Mouse (Mus musculus) cerebellum, adult 11-12 months (tissue): ENCODE data around the gene Gm14744.
"Not testable (repeated sequence)": the region's sequence is repeated elsewhere in the genome, so short reads cannot be mapped to it uniquely, and the experiment has no call there.

ENCODE experiments used
- DNase-seq: peaks from one replicate; pipeline ENCODE4 v3.0.0; 2022

Gm14744 gene

DNA sequence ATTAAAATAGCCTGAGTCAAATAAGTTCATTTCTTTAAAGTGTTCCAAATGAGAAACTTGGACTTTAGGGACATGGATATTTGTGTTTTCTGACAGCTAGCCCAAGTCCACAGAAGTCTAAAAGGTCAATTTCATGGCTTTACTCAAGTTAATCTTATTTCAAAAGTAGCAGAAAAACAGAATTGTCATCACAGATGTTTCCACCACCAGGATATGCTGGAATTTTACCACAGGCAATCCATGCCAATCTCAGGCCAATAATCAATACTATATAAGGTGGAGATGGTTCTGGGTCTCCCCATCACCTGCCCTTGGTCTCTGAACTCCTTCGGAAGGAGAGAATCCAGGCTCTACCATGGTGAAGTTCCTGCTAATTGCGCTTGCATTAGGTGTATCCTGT lies at the start of gene Gm14744:
Gm14744 (plus strand) TSS at position 301 of the 400 bp plus-strand sequence.
- not testable (repeated sequence) for DNase-seq

DNA sequence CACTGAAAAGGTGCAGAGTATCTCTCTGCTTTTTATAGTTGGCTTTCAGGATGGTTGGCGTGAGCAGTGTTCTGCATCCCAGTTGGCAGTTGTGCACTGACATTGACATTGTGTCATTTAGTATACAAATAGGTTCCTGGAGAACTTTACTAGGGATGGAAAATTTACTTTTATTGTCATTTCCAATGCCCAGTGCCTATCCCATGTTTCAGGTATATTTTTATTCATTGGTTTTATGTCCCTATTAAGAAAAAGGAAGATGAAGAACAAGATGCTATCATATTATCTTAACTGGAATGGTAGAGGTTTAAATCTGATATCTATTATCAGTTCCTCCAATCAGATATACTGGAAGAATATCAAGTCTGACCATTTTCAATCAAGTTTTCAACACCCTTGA lies 11.0 kb upstream of the Gm14744 start, which contains the start of gene Pbsn:
Pbsn (minus strand) TSS at position 101 of the 400 bp plus-strand sequence.
- DNase-seq, result no peak

DNA sequence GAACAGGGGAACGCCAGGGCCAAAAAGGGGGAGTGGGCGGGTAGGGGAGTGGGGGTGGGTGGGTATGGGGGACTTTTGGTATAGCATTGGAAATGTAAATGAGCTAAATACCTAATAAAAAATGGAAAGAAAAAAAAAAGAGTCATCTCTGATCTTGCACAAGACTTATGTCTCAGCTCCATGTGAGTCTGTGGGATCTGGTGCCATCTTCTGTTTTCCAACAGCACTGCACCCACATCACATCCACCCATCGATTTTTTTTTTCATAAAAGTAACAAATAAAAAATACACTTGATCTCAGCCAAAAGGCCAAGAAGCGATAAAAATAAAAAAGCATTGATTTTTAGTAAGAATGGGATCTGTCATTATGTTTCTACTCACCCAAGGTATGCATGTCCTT lies 15.5 kb downstream of the Gm14744 start:
- not testable (repeated sequence) for DNase-seq
